Mouse (Mus musculus) ES-Bruce4 (cell line): ENCODE data around the gene Os9.
A peak's percentile ranks its signal among the peaks of the same experiment; 100 is the strongest.

Experiments used
- CTCF ChIP-seq: IDR thresholded peaks from one replicate; pipeline ENCODE4 v1.8.1; 2011; ENCODE audit warnings: low read depth, low read length
- POLR2A ChIP-seq: IDR thresholded peaks from one replicate; pipeline ENCODE4 v1.8.1; 2011; ENCODE audit warnings: low read length; ENCODE audit not compliant: insufficient read depth

DNA sequence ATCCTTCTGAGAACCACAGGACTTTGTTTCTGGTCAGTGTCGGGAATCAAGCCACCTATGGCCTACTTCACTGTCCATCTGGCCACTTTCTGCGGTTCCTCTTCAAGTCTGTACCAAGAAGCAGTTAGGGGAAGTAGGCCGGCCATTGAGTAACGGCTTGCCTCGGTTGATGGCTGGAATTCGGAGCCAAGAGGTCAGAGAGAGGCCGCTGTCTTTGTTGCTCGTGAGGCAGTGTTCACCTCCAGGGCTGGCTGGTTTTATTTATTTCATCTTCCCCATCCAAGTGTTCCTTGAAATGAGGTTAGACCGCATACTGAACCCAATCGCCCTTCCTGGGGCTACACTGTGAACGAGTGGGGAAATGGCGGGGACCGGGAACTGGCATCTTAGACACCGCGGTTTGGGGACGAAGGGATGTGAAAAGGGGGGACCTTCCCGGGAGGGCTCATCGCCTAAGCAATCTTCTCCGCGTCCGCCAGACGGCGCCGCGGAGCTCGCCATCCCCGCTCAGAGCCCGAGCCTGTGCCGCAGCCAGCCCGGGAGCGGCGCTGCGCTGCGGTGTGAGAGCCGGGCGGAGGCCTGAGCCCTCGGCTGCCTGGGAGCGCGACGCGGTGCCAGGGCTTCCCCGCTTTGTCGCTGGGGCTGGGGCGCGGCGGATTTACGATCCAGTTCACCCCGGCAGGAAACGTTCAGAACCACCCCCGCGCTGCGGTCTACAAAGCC lies 43.9 kb upstream of the Os9 start, which contains the start of gene B4galnt1:
- TF ChIP-seq POLR2A = no peak
- TF ChIP-seq CTCF = peak; percentile 86
